Mouse (Mus musculus) myocyte (in vitro differentiated cells): ENCODE data around the gene Alg9.

Experiments
- CEBPB ChIP-seq: IDR thresholded peaks from 2 replicates; pipeline ENCODE4 v1.6.1; 2011; ENCODE audit warnings: mild to moderate bottlenecking, moderate library complexity; ENCODE audit not compliant: poor library complexity, insufficient read depth, severe bottlenecking
- E2F4 ChIP-seq: IDR thresholded peaks from one replicate; pipeline ENCODE4 v1.6.1; 2011; ENCODE audit warnings: mild to moderate bottlenecking, control low read depth, moderate library complexity; ENCODE audit not compliant: insufficient read depth
- MAX ChIP-seq: IDR thresholded peaks from one replicate; pipeline ENCODE4 v1.6.1; 2011; ENCODE audit warnings: low read depth, mild to moderate bottlenecking, control low read depth
- MYOD1 ChIP-seq, 3 experiments: IDR thresholded peaks; one replicate each; pipeline ENCODE4 v1.6.1; 2011; ENCODE audit warnings: control low read depth in 2 of 3, low read depth in 2 of 3, mild to moderate bottlenecking in 2 of 3, moderate library complexity in 1 of 3; ENCODE audit not compliant: insufficient read length in 2 of 3, control insufficient read depth in 1 of 3
- MYOG ChIP-seq, 3 experiments: IDR thresholded peaks; one replicate each; pipeline ENCODE4 v1.6.1; 2011; ENCODE audit warnings: control low read depth in 2 of 3, low read depth in 2 of 3, mild to moderate bottlenecking in 2 of 3; ENCODE audit not compliant: insufficient read length in 2 of 3, control insufficient read depth in 1 of 3, insufficient read depth in 1 of 3
- POLR2A ChIP-seq: IDR thresholded peaks from one replicate; pipeline ENCODE4 v1.6.1; 2011; ENCODE audit warnings: low read depth, mild to moderate bottlenecking, control low read depth, moderate library complexity; ENCODE audit not compliant: insufficient read length
- POLR2AphosphoS2 ChIP-seq: IDR thresholded peaks from one replicate; pipeline ENCODE4 v1.6.1; 2011; ENCODE audit warnings: low read depth, control low read depth; ENCODE audit not compliant: insufficient read length
- REST ChIP-seq: IDR thresholded peaks from one replicate; pipeline ENCODE4 v1.6.1; 2011; ENCODE audit warnings: mild to moderate bottlenecking, control low read depth, moderate library complexity; ENCODE audit not compliant: insufficient read depth, insufficient read length
- TCF12 ChIP-seq: IDR thresholded peaks from one replicate; pipeline ENCODE4 v1.6.1; 2011; ENCODE audit warnings: mild to moderate bottlenecking, control low read depth; ENCODE audit not compliant: poor library complexity, insufficient read depth, severe bottlenecking
- TCF3 ChIP-seq: IDR thresholded peaks from one replicate; pipeline ENCODE4 v1.6.1; 2011; ENCODE audit warnings: low read depth, control low read depth; ENCODE audit not compliant: insufficient read length
- USF1 ChIP-seq: IDR thresholded peaks from one replicate; pipeline ENCODE4 v1.6.1; 2011; ENCODE audit warnings: low read depth, mild to moderate bottlenecking, control low read depth, moderate library complexity

GRCm38 (mm10) chr9:50886870-50887269, 112.1 kb downstream of the Alg9 start:
- no peak for TF ChIP-seq POLR2A
- no peak for TF ChIP-seq MAX
- no peak for TF ChIP-seq TCF12
- no peak for TF ChIP-seq E2F4
- TF ChIP-seq TCF3 = no peak
- TF ChIP-seq MYOG (IDR thresholded peaks at IDR 0.05; ENCODE audit: control insufficient read depth in 1 of 3, insufficient read depth in 1 of 3, insufficient read length in 2 of 3, low read depth in 2 of 3) = no peak
- no peak for TF ChIP-seq MYOD1 (IDR thresholded peaks at IDR 0.05; ENCODE audit: control insufficient read depth in 1 of 3, insufficient read length in 2 of 3, low read depth in 2 of 3)
- TF ChIP-seq POLR2AphosphoS2 = no peak
- no peak for TF ChIP-seq REST
- TF ChIP-seq USF1 = no peak
- TF ChIP-seq CEBPB = no peak
